Mouse (Mus musculus) cerebellum, adult 2 months (tissue): ENCODE data around the gene Gm20518.

Experiments used
- CTCF ChIP-seq: fragments of 200-500 bp; IDR thresholded peaks from 2 replicates; pipeline ENCODE4 v1.5.1; 2011; ENCODE audit warnings: low read depth, mild to moderate bottlenecking, control low read depth, low read length, moderate library complexity, borderline replicate concordance; ENCODE audit not compliant: insufficient read depth
- POLR2A ChIP-seq: fragments of 200-500 bp; IDR thresholded peaks from 2 replicates; pipeline ENCODE4 v1.6.1; 2011; ENCODE audit warnings: low read length, control low read depth, borderline replicate concordance; ENCODE audit not compliant: insufficient read depth

DNA sequence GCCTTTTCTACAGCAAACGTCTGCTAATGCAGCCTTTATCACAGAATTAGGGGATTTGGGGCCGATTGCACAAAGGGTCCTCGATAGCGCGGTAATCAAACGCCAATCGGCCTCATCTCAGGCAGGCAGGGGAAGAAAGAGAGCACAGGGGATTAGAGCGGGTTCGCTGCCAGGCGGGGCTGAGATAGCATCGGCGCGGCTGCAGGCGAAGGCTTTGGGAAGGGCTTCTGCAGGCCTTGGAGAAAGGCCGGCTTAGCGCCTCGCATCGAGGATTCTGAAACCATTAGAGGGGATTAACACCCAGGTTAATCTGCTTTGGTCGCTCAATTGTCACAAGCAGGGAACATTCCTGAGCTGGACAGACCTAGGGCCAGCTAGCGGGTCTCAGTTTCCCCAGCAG, 29.1 kb upstream of the Gm20518 start:
- TF ChIP-seq CTCF (no peak), POLR2A (no peak)
